24 mouse cellular contexts compared by ENCODE assay signal in the genomic region with DNA sequence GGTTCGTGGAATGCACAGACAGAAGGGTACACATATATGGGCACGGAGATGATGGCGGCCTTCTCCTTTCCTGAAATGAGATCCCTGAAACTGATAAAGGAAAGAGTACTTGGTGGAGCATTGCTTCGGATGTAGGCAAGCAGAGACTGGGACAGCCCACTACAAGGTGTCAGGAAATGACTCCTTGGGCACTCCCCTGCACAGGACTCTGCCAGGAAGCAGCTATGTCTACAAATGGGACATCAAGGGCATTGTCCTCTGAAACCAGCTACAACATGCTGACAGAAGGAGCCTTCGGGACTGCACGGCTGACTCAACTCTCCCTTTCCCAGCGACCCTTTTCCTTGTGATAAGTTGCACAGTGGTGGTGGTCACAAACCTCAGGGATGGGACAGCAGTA. TPM values are rescaled to one million over a fixed set of nuclear protein-coding genes. Genes with fewer than 3 reads are reported as not detected.
DNase-seq lines count a peak whose midpoint lies in the region; ATAC-seq and TF ChIP-seq lines count a peak whose summit lies in the region.
"Had no signal": no experiment of that assay in that cellular context is flagged by ENCODE, and none has a peak within 500 bp of the region (broad histone marks: within the 10 kb centered on the region; RNA-seq: fewer than 3 reads in every experiment).

No protein-coding gene starts in this region.

- peak; percentile 54 for DNase-seq in heart, embryonic 10.5 days (ENCODE audit: low spot score)
- no peak for DNase-seq in heart, adult 2 months
- DNase-seq in lung, postnatal 25 days (ENCODE audit: low spot score): no peak
- DNase-seq in lung, postnatal 36 days: peak; percentile 23
- DNase-seq in lung, adult 18-20 months: no peak
- no peak for DNase-seq in stomach, postnatal 0 days (ENCODE audit: low spot score)
- DNase-seq in embryo, embryonic 9.5 days (ENCODE audit: extremely low spot score): no peak
- DNase-seq: adrenal gland, postnatal 14 days; B cell, adult 2 months; cerebellum, adult 11-12 months; cerebellum, adult 8-10 months; cerebellum, postnatal 10 days; cerebellum, postnatal 36 days; embryo, embryonic 11 days; gastrocnemius, postnatal 25 days; heart, adult 18-20 months had no signal

- H3K4me3 ChIP-seq in heart, embryonic 10.5 days: no peak overlapping the region
- H3K4me3 ChIP-seq in heart, adult 2 months: no peak overlapping the region
- no peak overlapping the region for H3K4me3 ChIP-seq in lung, embryonic 16.5 days (ENCODE audit: low read length)
- H3K4me3 ChIP-seq in stomach, postnatal 0 days (ENCODE audit: low read depth, low read length): no peak overlapping the region
- H3K4me3 ChIP-seq: forebrain, embryonic 15.5 days; hindbrain, embryonic 12.5 days; hindbrain, embryonic 15.5 days had no signal

- WGBS in heart, embryonic 10.5 days: 83% methylated on average over 7 of the region's 7 CpGs
- 67% methylated on average over 7 of the region's 7 CpGs for WGBS in heart, adult 2 months
- 72% methylated on average over 7 of the region's 7 CpGs for WGBS in lung, embryonic 16.5 days
- 65% methylated on average over 7 of the region's 7 CpGs for WGBS in stomach, postnatal 0 days

- H3K9ac ChIP-seq in heart, adult 2 months (ENCODE audit: low read depth, low read length): no peak overlapping the region
- H3K9ac ChIP-seq in lung, embryonic 16.5 days (ENCODE audit: low read length): no peak overlapping the region
- H3K9ac ChIP-seq in stomach, postnatal 0 days (ENCODE audit: low read length): no peak overlapping the region
- H3K9ac ChIP-seq: forebrain, embryonic 15.5 days; hindbrain, embryonic 12.5 days; hindbrain, embryonic 15.5 days had no signal

- no peak overlapping the region for H3K4me2 ChIP-seq in lung, embryonic 16.5 days (ENCODE audit: low read depth, low read length)
- no peak overlapping the region for H3K4me2 ChIP-seq in stomach, postnatal 0 days (replicated peaks; ENCODE audit: low read depth)
- H3K4me2 ChIP-seq: forebrain, embryonic 15.5 days; heart, embryonic 11.5 days; hindbrain, embryonic 12.5 days; hindbrain, embryonic 15.5 days had no signal

- intact Hi-C loops in heart, adult 2 months (cut with DNase I): no loop called here

- H3K36me3 ChIP-seq in heart, embryonic 10.5 days: peaks cover 60% of the 10 kb centered on the region
- H3K36me3 ChIP-seq in heart, adult 2 months (ENCODE audit: control insufficient read depth, insufficient read depth, low read length): no peaks in the 10 kb centered on the region
- peaks cover 18% of the 10 kb centered on the region for H3K36me3 ChIP-seq in lung, embryonic 16.5 days (ENCODE audit: control insufficient read depth, insufficient read depth, low read length)
- H3K36me3 ChIP-seq in stomach, postnatal 0 days (ENCODE audit: control insufficient read depth, insufficient read depth, low read length): peaks cover 3% of the 10 kb centered on the region
- H3K36me3 ChIP-seq: forebrain, embryonic 15.5 days; hindbrain, embryonic 15.5 days had no signal

- no peak overlapping the region for H3K27ac ChIP-seq in heart, embryonic 10.5 days
- H3K27ac ChIP-seq in heart, adult 2 months: no peak overlapping the region
- 0 out of 2 replicates have a peak overlapping the region, but pooled peaks have one; percentile 29 for H3K27ac ChIP-seq in lung, embryonic 16.5 days (ENCODE audit: low read length)
- peak overlapping the region; percentile 86 for H3K27ac ChIP-seq in stomach, postnatal 0 days (replicated peaks)
- H3K27ac ChIP-seq: forebrain, embryonic 15.5 days; hindbrain, embryonic 12.5 days; hindbrain, embryonic 15.5 days had no signal

- TF ChIP-seq EP300 in heart, adult 2 months (IDR thresholded peaks at IDR 0.05; ENCODE audit: insufficient read depth, low read depth, low read length): no peak
- no peak for TF ChIP-seq EP300 in stomach, postnatal 0 days (optimal IDR thresholded peaks at IDR 0.05)

- TF ChIP-seq CTCF in heart, adult 2 months (IDR thresholded peaks at IDR 0.05): no peak
- TF ChIP-seq CTCF in stomach, postnatal 0 days (IDR thresholded peaks at IDR 0.05; ENCODE audit: low read depth): no peak

- H3K9me3 ChIP-seq in heart, embryonic 10.5 days: no peaks in the 10 kb centered on the region
- H3K9me3 ChIP-seq in lung, embryonic 16.5 days (ENCODE audit: control insufficient read depth, low read length): no peaks in the 10 kb centered on the region
- no peaks in the 10 kb centered on the region for H3K9me3 ChIP-seq in stomach, postnatal 0 days (ENCODE audit: control insufficient read depth, low read length)
- H3K9me3 ChIP-seq: forebrain, embryonic 15.5 days; G1E; hindbrain, embryonic 12.5 days; hindbrain, embryonic 15.5 days had no signal

- H3K27me3 ChIP-seq in heart, embryonic 10.5 days (ENCODE audit: insufficient read depth, poor library complexity, severe bottlenecking): no peaks in the 10 kb centered on the region
- H3K27me3 ChIP-seq in heart, adult 2 months (ENCODE audit: control insufficient read depth, insufficient read depth, low read length): no peaks in the 10 kb centered on the region
- no peaks in the 10 kb centered on the region for H3K27me3 ChIP-seq in lung, embryonic 16.5 days (ENCODE audit: control insufficient read depth, insufficient read depth, low read depth, low read length)
- H3K27me3 ChIP-seq in stomach, postnatal 0 days (ENCODE audit: control insufficient read depth, insufficient read depth, low read length): no peaks in the 10 kb centered on the region
- H3K27me3 ChIP-seq: CH12.LX; forebrain, embryonic 15.5 days; hindbrain, embryonic 12.5 days; hindbrain, embryonic 15.5 days; Patski had no signal

- no peaks in the 10 kb centered on the region for H3K79me2 ChIP-seq in heart, adult 2 months (replicated peaks; ENCODE audit: control insufficient read depth, insufficient read depth, low read length)

- ATAC-seq in lung, embryonic 16.5 days (ENCODE audit: low read depth): no peak
- ATAC-seq in stomach, postnatal 0 days (ENCODE audit: low FRiP score, low TSS enrichment): no peak
- ATAC-seq: forebrain, embryonic 15.5 days; Patski had no signal

- H3K4me1 ChIP-seq in heart, embryonic 10.5 days: peaks cover 19% of the 10 kb centered on the region
- H3K4me1 ChIP-seq in heart, adult 2 months (ENCODE audit: control insufficient read depth, insufficient read depth, low read length): peaks cover 1% of the 10 kb centered on the region; the same call in 1 of the 2 replicates
- peaks cover 17% of the 10 kb centered on the region for H3K4me1 ChIP-seq in lung, embryonic 16.5 days (replicated peaks; ENCODE audit: control insufficient read depth, insufficient read depth, low read length)
- H3K4me1 ChIP-seq in stomach, postnatal 0 days (replicated peaks; ENCODE audit: control insufficient read depth, insufficient read depth): peaks cover 9% of the 10 kb centered on the region
- H3K4me1 ChIP-seq: hindbrain, embryonic 15.5 days had no signal

- TF ChIP-seq POLR2A in heart, adult 2 months (IDR thresholded peaks at IDR 0.05; ENCODE audit: insufficient read depth, low read depth, low read length): no peak

RNA-seq across cellular contexts. Expression of a gene that starts 47.8 kb away (rescaled TPM):
- polyA plus RNA-seq in heart, embryonic 10.5 days (2016; fragmentation: Nextera tagmentation; extraction: Ambion mirVana): 26.5 and 32.8 TPM in 2 replicates
- 10 to 100 TPM in 1 of 2 experiments, 1 to 10 TPM in 1; 9.7 to 15.9 TPM for total RNA-seq in heart, adult 2 months (2021)
- polyA plus RNA-seq in heart, adult 2 months (2012; rRNA removed): 10.6 and 16.8 TPM in 2 replicates
- 27.3 and 28.4 TPM in 2 replicates for polyA plus RNA-seq in lung, embryonic 16.5 days (2015; fragmentation: Nextera tagmentation; extraction: Ambion mirVana)
- 14.1 and 15.3 TPM in 2 replicates for polyA plus RNA-seq in stomach, postnatal 0 days (2015; fragmentation: Nextera tagmentation; extraction: Ambion mirVana)
- total RNA-seq: CH12.LX had no signal

Comparison
In these comparisons a context has a peak if more than half of its experiments do, and no peak if none do; other contexts are left out.
1. DNase-seq: peak in heart, embryonic 10.5 days (single experiment) and lung, postnatal 36 days (single experiment); none in heart, adult 2 months (0 of 2), lung, postnatal 25 days (single experiment), lung, adult 18-20 months (0 of 2), stomach, postnatal 0 days (single experiment) and embryo, embryonic 9.5 days (single experiment).
2. H3K27ac ChIP-seq: peak in lung, embryonic 16.5 days (single experiment) and stomach, postnatal 0 days (single experiment); none in heart, embryonic 10.5 days (single experiment) and heart, adult 2 months (single experiment).